Mouse (Mus musculus): ENCODE measurements around the gene Fam221b. TPM values are rescaled to one million over a fixed set of nuclear protein-coding genes. Genes with fewer than 3 reads are reported as not detected.

The Fam221b gene
- polyA plus RNA-seq, 1 experiment from 2014 or later, result 4.3 TPM

- Histone ChIP-seq H3K27ac (replicated peaks; ENCODE audit: low read depth, low read length) (no peak overlapping the region), H3K27me3 (replicated peaks; ENCODE audit: control insufficient read depth, insufficient read depth, low read length) (no peaks in the 10 kb centered on the region), H3K36me3 (ENCODE audit: control insufficient read depth, insufficient read depth, low read length) (peaks cover 35% of the 10 kb centered on the region; the same call in 1 of the 2 replicates), H3K4me2 (ENCODE audit: low read depth, low read length) (no peak overlapping the region), H3K4me1 (ENCODE audit: control insufficient read depth, insufficient read depth, low read length) (peaks cover 8% of the 10 kb centered on the region; the same call in 1 of the 2 replicates), H3K4me3 (ENCODE audit: low read depth, low read length) (no peak overlapping the region), H3K9ac (ENCODE audit: low read depth, low read length) (0 out of 2 replicates have a peak overlapping the region, but pooled peaks have one; percentile 19), H3K9me3 (ENCODE audit: control insufficient read depth, low read length) (no peaks in the 10 kb centered on the region)
- DNase-seq (ENCODE audit: low spot score) (no peak), ATAC-seq (ENCODE audit: low read depth) (no peak)
- 75% methylated on average over 4 of the region's 4 CpGs for WGBS
These were observed 6.7 kb upstream of the Fam221b start for GRCm38 (mm10) chr4:43675608-43676007.

- Histone ChIP-seq H3K4me2 (ENCODE audit: low read depth, low read length) (no peak overlapping the region), H3K9me3 (ENCODE audit: control insufficient read depth, low read length) (no peaks in the 10 kb centered on the region), H3K9ac (ENCODE audit: low read depth, low read length) (no peak overlapping the region), H3K27me3 (replicated peaks; ENCODE audit: control insufficient read depth, insufficient read depth, low read length) (no peaks in the 10 kb centered on the region), H3K4me1 (ENCODE audit: control insufficient read depth, insufficient read depth, low read length) (peaks cover 12% of the 10 kb centered on the region; the same call in 1 of the 2 replicates), H3K36me3 (ENCODE audit: control insufficient read depth, insufficient read depth, low read length) (peaks cover 30% of the 10 kb centered on the region; the same call in 1 of the 2 replicates), H3K4me3 (ENCODE audit: low read depth, low read length) (no peak overlapping the region), H3K27ac (replicated peaks; ENCODE audit: low read depth, low read length) (no peak overlapping the region)
- WGBS, result 71% methylated on average over 5 of the region's 5 CpGs
- ATAC-seq (ENCODE audit: low read depth), result no peak
- DNase-seq (ENCODE audit: low spot score), result no peak
These were observed 6.0 kb upstream of the Fam221b start for GRCm38 (mm10) chr4:43674974-43675373.

GRCm38 (mm10) chr4:43673703-43674102 lies 4.8 kb upstream of the Fam221b start:
- DNase-seq (ENCODE audit: low spot score) (no peak), ATAC-seq (ENCODE audit: low read depth) (no peak)
- no peak overlapping the region for H3K27ac ChIP-seq (replicated peaks; ENCODE audit: low read depth, low read length)
- H3K4me1 ChIP-seq (ENCODE audit: control insufficient read depth, insufficient read depth, low read length), result peaks cover 18% of the 10 kb centered on the region; the same call in 1 of the 2 replicates
- WGBS, result 78% methylated on average over 8 of the region's 8 CpGs
- H3K9me3 ChIP-seq (ENCODE audit: control insufficient read depth, low read length), result no peaks in the 10 kb centered on the region
- no peaks in the 10 kb centered on the region for H3K27me3 ChIP-seq (replicated peaks; ENCODE audit: control insufficient read depth, insufficient read depth, low read length)
- H3K4me2 ChIP-seq (ENCODE audit: low read depth, low read length), result no peak overlapping the region
- H3K36me3 ChIP-seq (ENCODE audit: control insufficient read depth, insufficient read depth, low read length), result peaks cover 29% of the 10 kb centered on the region; the same call in 1 of the 2 replicates
- no peak overlapping the region for H3K9ac ChIP-seq (ENCODE audit: low read depth, low read length)
- H3K4me3 ChIP-seq (ENCODE audit: low read depth, low read length), result no peak overlapping the region

GRCm38 (mm10) chr4:43672070-43672469 lies 3.1 kb upstream of the Fam221b start:
- ATAC-seq (ENCODE audit: low read depth) (0 out of 2 replicates have a peak, but pooled peaks have one; percentile 21), DNase-seq (ENCODE audit: low spot score) (peak; percentile 94)
- Histone ChIP-seq H3K4me2 (ENCODE audit: low read depth, low read length) (no peak overlapping the region), H3K4me3 (ENCODE audit: low read depth, low read length) (no peak overlapping the region), H3K9me3 (ENCODE audit: control insufficient read depth, low read length) (no peaks in the 10 kb centered on the region), H3K9ac (ENCODE audit: low read depth, low read length) (no peak overlapping the region), H3K27me3 (replicated peaks; ENCODE audit: control insufficient read depth, insufficient read depth, low read length) (no peaks in the 10 kb centered on the region), H3K4me1 (ENCODE audit: control insufficient read depth, insufficient read depth, low read length) (peaks cover 19% of the 10 kb centered on the region; the same call in 1 of the 2 replicates), H3K27ac (replicated peaks; ENCODE audit: low read depth, low read length) (no peak overlapping the region), H3K36me3 (ENCODE audit: control insufficient read depth, insufficient read depth, low read length) (peaks cover 27% of the 10 kb centered on the region; the same call in 1 of the 2 replicates)
- WGBS, result 9% methylated on average over 2 of the region's 2 CpGs

DNA sequence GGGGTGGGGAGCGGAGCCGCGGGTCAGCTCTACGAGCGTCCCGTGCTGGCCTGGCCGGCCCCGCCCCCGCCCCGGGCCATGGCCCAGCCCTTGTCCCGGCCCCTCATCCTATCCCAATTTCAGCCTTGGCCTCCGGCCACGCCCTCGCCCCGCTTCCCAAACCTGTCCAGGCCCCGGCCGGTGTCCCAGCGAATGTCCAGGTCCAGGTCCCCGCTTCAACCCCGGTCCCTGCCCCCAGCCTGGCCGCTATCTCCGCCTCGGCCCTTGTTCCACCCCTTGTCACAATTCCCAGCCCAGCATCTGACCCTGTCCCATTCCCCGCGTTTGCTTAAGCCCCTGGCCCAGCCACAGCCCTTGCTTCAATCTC lies 466 bp upstream of the Fam221b start:
- Histone ChIP-seq H3K4me1 (ENCODE audit: control insufficient read depth, insufficient read depth, low read length) (peaks cover 19% of the 10 kb centered on the region; the same call in 1 of the 2 replicates), H3K27ac (replicated peaks; ENCODE audit: low read depth, low read length) (peak overlapping the region; percentile 75), H3K36me3 (ENCODE audit: control insufficient read depth, insufficient read depth, low read length) (peaks cover 5% of the 10 kb centered on the region; the same call in 1 of the 2 replicates), H3K27me3 (replicated peaks; ENCODE audit: control insufficient read depth, insufficient read depth, low read length) (peaks cover 4% of the 10 kb centered on the region; the same call in 1 of the 2 replicates), H3K4me2 (ENCODE audit: low read depth, low read length) (peak overlapping the region; percentile 90), H3K9ac (ENCODE audit: low read depth, low read length) (peak overlapping the region; percentile 90), H3K9me3 (ENCODE audit: control insufficient read depth, low read length) (no peaks in the 10 kb centered on the region), H3K4me3 (ENCODE audit: low read depth, low read length) (peak overlapping the region; percentile 85)
- peak; percentile 47 for DNase-seq (ENCODE audit: low spot score)
- 0% methylated on average over 11 of the region's 25 CpGs for WGBS
- peak; percentile 80 for ATAC-seq (ENCODE audit: low read depth)

GRCm38 (mm10) chr4:43666412-43666811 lies 2.5 kb downstream of the Fam221b start:
- H3K9me3 ChIP-seq (ENCODE audit: control insufficient read depth, low read length), result no peaks in the 10 kb centered on the region
- 26% methylated on average over 4 of the region's 4 CpGs for WGBS
- H3K4me3 ChIP-seq (ENCODE audit: low read depth, low read length), result no peak overlapping the region
- H3K27me3 ChIP-seq (replicated peaks; ENCODE audit: control insufficient read depth, insufficient read depth, low read length), result peaks cover 20% of the 10 kb centered on the region
- H3K4me2 ChIP-seq (ENCODE audit: low read depth, low read length), result no peak overlapping the region
- no peak overlapping the region for H3K9ac ChIP-seq (ENCODE audit: low read depth, low read length)
- H3K36me3 ChIP-seq (ENCODE audit: control insufficient read depth, insufficient read depth, low read length), result no peaks in the 10 kb centered on the region
- no peak overlapping the region for H3K27ac ChIP-seq (replicated peaks; ENCODE audit: low read depth, low read length)
- peaks cover 18% of the 10 kb centered on the region; the same call in 1 of the 2 replicates for H3K4me1 ChIP-seq (ENCODE audit: control insufficient read depth, insufficient read depth, low read length)
- DNase-seq (ENCODE audit: low spot score), result no peak
- ATAC-seq (ENCODE audit: low read depth), result no peak

DNA sequence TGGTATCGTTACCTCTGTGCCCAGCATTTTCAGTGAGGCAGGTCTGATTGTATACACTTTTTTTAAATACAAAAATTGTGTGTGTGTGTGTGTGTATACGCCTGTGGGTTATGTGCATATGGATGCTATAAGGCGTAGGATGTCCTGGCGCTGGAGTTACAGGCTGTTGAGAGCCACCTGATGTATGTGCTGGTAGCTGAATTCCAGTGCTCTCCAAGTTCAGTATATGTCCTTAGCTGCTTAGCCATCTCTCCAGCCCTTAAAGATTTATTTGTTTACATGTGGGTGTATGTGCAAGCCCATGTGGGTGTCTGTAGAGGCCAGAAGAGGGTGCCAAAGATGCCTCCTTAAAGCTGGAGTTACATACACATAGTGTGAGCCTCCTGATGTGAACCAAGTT lies 11.8 kb downstream of the Fam221b start:
- H3K9ac ChIP-seq (ENCODE audit: low read depth, low read length), result no peak overlapping the region
- peak overlapping the region; percentile 79 for H3K4me3 ChIP-seq (ENCODE audit: low read depth, low read length)
- peaks cover 15% of the 10 kb centered on the region; the same call in 1 of the 2 replicates for H3K27me3 ChIP-seq (replicated peaks; ENCODE audit: control insufficient read depth, insufficient read depth, low read length)
- no peaks in the 10 kb centered on the region for H3K36me3 ChIP-seq (ENCODE audit: control insufficient read depth, insufficient read depth, low read length)
- 57% methylated on average over 4 of the region's 4 CpGs for whole genome bisulfite sequencing
- peak overlapping the region; percentile 62 for H3K4me2 ChIP-seq (ENCODE audit: low read depth, low read length)
- H3K4me1 ChIP-seq (ENCODE audit: control insufficient read depth, insufficient read depth, low read length), result no peaks in the 10 kb centered on the region
- H3K27ac ChIP-seq (replicated peaks; ENCODE audit: low read depth, low read length), result no peak overlapping the region
- ATAC-seq (ENCODE audit: low read depth) (no peak), DNase-seq (ENCODE audit: low spot score) (no peak)
- no peaks in the 10 kb centered on the region for H3K9me3 ChIP-seq (ENCODE audit: control insufficient read depth, low read length)

- DNase-seq (ENCODE audit: low spot score) (peak; percentile 99), ATAC-seq (ENCODE audit: low read depth) (peak; percentile 96)
- Histone ChIP-seq H3K27me3 (replicated peaks; ENCODE audit: control insufficient read depth, insufficient read depth, low read length) (0 out of 2 replicates have a peak, but pooled peaks cover 8% of the 10 kb centered on the region), H3K4me3 (ENCODE audit: low read depth, low read length) (peak within 1 kb of the TSS; percentile 79), H3K36me3 (ENCODE audit: control insufficient read depth, insufficient read depth, low read length) (no peaks in the 10 kb centered on the region), H3K9me3 (ENCODE audit: control insufficient read depth, low read length) (no peaks in the 10 kb centered on the region), H3K4me2 (ENCODE audit: low read depth, low read length) (peak within 1 kb of the TSS; percentile 62), H3K27ac (replicated peaks; ENCODE audit: low read depth, low read length) (peak within 1 kb of the TSS; percentile 85), H3K9ac (ENCODE audit: low read depth, low read length) (peak within 1 kb of the TSS; percentile 86), H3K4me1 (ENCODE audit: control insufficient read depth, insufficient read depth, low read length) (no peaks in the 10 kb centered on the region)
- 1% methylated on average over 31 of the region's 34 CpGs for WGBS
These were observed 12.4 kb downstream of the Fam221b start, which contains the start of gene Hint2 for GRCm38 (mm10) chr4:43656339-43657109. TSS of gene Hint2 (minus strand) at chr4:43656466.

Data from embryonic facial prominence, embryonic 14.5 days (tissue).